Mouse (Mus musculus) adrenal gland, postnatal 25 days (tissue): ENCODE results near the gene Sox5. TPM values are rescaled to one million over a fixed set of nuclear protein-coding genes. Genes with fewer than 3 reads are reported as not detected.

Source experiments
- DNase-seq: peaks from one replicate; pipeline ENCODE4 v3.0.0; 2021; ENCODE audit warnings: mixed read lengths
- total RNA-seq: library from RNA; stranded (reverse); gene quantifications from 2 replicates; pipeline ENCODE4 v1.2.3, GENCODE M21; 2021

The Sox5 gene
- total RNA-seq, 1 experiment from 2014 or later: 10.8 TPM

DNA sequence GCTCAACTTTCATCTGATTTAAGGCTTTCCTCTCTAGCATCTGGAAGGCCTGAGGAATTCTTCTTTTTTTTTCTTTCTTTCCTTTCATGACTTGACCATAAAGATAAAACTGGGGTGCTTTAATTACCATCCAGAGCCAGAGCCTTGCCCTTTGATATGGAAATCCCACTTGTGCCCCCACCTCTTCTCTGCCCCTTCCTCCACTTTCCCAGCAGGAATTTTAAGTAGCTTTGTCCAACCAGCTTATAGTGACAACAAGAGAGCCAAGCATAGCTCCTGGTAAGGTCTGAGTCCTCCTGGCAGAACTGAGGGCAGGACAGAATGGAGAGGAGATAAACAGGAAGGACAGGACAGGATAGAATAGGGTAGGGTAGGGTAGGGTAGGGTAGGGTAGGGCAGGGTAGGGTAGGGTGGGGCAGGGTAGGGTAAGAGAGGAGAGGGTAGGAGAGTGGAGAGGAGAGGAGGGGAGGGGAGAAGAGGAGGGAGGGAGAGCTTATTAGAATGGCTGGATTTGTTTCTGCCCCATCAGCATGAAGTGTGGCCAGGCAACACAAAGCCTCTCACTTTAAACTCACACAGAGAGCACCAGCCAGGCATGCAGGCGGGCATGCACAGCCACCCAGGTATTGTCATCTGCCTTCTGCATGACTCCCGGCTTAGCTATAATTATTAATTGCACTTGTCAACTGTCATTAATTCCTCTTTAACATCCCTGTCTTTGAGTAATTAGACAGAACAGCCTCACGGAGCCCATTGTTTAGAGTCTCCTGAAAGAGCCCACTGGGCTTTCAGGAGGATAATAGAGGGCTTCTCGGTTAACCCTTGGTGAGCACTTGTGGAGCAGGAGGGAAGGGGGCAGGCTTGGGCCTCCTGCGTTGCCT is 300.9 kb downstream of the Sox5 start:
- no peak for DNase-seq

DNA sequence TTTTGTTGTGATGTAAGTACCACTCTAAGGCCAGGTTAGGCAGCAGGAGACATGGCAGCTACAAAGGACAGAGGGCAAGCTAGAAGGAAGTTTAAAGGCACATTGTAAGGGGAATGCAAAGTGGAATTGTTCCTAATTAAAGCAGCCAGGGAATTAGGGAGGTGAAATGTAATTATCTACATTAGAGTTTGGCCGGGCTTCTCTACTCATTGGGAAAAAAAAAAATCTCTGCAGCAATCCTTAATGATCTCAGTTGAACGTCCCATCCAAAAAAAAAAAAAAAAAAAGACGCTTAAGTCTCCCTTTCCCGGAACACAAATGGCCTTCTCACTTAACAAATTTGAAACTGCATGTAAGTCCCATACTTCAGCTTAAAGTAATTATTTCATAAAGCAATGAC is 301.9 kb downstream of the Sox5 start:
- no peak for DNase-seq

DNA sequence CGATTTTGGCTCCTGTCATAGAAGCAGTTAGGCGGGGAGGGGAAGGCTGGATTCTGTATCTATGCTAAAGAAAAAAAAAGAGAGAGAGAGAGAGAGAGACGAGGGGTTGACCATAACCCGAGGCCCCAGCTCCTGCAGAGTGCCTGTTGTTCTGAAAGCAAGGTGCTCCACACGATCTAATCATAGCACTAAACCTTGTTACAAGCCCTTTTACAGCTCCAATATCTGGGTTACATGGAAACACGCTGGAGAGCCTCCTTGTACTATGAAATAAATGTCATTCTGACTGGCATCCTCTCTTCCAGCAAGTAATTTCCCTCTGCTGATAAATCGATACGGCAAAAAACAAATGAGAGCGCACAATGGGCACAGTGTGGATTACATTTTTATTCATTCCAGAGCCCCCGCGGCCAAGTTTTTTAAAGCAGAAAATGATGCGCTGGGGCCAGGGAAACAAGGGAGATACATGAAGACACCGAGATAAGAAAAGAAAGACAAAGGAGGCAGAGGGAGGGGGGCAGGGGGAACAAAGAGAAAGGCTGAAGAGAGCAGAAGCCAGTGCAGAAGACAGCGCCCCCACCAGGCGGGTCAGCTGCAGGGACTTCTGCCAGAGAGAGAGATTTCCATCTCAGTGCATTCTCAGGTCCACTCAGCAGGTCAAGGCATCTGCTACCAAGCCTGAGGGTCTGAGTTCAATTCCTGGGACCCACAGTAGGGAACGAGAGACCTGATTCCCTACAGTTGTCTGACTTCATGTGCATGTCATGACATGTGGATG is 304.3 kb downstream of the Sox5 start:
- DNase-seq: no peak

DNA sequence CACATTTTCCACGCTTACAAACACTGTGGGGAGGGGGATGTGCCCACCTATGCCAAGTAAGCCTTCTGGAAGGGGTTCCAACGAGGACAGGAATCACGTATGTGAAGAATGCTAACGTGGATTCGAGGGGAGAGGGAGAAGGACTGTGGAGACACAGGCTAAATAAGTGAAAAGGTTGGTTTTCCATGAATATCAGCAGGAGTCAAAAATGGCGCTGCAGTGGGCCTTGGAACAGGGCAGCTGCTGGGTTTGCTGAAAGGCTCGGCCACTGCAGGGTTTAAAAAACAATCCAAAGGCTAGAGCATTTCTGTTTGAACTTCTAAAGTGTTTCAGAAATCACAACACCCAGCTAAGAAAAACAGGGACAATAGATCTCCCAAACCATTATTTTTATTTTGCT is 308.3 kb downstream of the Sox5 start:
- DNase-seq: no peak

DNA sequence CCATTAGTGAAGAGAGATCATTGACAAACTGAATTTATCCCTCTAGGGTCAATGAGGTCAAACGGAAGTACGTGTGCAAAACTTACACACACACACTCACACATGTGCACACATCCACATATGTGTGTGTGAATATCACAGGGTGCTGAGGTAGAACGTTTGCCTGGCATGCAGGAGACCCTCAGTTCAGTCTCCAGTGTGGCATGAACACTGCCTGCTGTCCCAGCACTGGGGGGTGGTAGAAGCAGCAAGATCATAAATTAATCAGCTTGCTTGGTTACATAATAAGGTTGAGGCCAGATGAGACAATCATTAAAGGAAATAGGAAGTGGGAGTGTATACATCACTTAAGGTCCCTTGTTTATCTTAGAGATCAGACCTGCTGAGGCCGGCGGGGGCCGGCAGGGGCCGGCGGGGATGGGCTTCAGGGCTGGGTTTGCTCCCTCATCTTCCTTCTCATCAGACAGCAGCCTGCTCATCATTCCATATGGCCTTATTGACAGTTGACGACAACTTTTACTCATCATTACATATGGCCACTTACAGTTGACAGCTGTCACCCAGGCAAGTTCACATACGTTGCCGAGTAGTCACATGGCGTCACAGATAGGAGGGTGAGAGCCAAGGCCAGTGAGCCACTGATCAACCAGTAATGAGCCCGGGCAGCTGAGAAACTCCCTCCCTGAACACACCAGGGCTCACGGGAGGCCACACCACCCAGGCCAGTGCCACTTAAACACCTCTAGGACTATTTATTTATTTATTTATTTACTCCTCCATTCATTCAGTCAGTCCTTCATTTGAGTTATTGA is 309.5 kb downstream of the Sox5 start:
- no peak for DNase-seq

DNA sequence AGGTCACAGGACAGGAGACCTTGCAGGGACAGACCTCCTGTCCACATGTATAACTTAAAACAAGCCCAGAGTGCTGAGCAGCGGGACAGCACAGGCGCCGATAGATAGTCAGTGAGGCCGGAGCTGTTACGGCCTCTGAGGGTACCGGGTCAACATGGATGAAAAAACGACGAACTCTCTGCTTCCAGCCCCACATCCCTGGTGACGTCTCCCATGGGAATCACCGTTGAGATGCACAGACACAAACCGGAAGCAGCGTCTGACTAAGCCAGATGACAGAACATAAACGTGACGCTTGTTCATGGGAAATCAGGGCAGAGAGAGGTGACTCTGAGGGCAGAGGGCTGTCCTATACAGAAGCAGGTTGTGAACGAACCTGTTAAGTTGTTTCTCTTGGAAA is 315.1 kb downstream of the Sox5 start:
- no peak for DNase-seq

DNA sequence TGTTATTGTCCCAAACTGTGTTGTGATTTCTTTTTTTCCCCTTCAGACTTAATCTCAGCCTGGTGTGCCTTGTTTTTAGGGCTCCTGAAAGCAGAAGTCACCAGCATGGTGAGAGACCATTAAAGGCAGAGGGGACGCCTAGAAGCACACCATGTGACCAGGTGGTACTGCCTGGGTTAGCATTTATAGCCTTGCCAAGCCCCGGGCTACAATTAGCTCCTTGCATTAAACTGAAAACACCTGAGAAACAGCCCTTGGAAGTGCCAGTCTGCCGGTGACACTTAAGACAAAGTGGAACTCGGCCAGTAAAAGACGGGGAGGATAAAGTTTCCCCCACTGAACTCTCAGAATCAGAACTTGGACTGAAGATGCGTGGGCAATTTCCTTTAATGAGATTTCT is 318.1 kb downstream of the Sox5 start:
- no peak for DNase-seq

DNA sequence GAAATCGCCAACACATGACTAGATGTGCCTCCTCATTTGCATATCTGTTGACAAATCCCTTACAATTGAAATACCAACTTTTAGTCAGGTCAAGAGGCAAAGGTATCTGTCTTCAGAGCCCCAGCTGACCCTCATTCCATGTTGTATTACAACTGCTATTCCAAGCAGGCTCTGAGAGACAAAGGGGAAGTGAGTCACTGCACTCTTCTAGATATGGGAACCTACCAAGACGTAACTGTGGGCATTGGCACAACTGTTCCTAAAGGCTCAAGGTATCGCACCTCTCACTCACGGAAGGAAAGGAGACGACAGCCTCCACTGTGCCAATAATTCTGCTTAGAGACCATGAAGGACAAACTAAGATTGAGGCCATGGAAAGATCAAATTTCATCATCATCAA is 318.5 kb downstream of the Sox5 start:
- DNase-seq: no peak

DNA sequence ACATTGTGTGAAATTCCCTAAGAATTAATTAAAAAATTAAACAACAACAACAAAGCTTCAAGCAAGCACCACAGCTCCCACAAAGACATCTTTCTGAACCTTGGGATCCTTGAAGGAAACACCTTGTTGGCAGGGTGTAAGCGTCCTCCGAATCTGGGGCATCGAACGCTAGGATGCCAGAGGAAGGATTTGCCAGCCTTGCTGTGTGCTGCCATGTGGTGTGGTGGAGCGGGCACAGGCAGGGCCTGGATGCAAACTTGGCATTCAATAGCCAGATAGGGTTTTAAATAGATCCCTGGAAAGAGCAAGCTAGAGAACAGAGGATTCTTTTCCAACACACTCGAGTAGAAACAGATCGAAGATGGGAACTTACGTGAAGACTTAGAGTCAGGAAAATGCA is 322.3 kb downstream of the Sox5 start:
- no peak for DNase-seq

DNA sequence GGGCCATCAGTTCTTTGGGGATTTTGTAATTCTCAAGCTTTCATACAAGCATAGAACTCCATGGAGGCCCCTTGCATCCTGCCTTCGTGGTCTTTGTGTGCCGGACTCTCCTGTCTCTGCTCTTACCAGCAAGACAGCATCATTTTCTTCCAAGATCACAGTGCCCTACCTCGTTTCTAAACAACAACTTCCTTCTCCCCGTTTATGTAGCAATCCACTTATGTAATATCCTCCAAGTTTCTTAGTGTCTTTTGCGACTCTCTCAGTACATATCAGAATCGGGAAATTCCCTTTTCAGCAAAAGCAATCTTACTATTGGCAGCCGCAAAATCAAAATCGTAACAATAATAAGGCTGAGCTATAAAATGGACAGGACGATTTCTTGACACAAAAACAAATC is 324.3 kb downstream of the Sox5 start:
- DNase-seq: no peak

DNA sequence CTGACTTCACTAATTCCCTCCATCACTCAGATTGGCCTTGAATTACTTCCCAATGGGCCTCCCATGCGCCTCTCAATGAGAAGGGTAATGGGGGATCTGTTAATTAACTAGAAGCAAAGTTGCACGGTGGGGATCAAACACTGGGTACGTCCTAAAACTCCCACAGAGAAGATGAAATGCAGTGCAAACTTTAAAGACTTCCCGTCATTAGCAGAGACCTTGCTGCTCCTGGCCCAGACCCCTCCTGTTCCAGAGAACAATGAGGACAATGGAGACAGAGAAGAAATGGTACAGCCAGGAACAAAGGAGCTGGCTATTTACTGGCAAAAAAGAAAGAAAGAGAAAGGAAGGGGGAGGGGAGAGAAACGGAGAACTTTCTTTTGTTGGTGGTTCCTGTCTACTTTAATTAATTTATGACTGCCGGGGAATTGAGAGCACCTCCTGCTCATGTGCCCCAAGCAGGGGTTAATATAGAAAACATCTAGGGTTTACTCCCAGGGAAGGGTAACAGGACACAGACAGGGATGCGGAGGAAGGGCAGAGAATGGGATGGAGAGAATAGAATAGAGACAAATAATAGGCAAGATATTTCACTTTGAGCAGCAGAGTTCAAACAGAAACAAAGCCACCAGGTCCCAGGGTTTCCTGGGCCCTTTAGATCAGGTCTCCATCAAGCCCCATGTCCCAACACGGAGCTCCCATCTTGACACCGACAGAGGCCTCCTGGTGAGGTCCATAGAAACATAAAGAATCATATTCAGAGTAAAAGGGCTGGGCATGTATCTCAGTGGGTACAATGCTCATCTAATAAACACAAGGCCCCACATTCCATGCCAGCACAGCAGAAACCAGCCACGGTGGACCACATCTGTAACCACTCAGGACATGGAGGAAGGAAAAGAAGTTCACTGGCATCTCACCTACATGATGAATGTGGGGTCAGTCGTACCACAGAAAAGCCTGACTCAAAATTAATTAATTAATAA is 327.2 kb downstream of the Sox5 start:
- no peak for DNase-seq

DNA sequence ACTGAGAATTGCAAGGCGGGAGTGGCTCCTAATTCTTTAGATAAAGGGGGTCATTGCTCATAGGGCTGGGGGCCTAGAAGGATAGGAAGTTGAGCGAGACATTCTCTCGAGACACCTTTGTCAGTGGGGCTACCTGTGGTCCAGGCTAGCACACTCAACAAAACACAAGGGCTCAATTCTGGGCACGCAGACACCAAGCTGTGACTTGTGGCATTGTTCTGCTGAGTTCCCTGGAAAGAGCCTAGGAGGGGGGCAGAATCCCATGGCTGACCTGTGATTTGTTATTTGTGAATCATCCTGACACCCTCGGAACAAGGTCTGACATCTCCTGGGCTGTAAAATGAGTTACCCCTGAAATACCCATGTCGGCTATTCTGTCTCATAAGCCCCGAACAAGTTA is 328.2 kb downstream of the Sox5 start:
- no peak for DNase-seq

DNA sequence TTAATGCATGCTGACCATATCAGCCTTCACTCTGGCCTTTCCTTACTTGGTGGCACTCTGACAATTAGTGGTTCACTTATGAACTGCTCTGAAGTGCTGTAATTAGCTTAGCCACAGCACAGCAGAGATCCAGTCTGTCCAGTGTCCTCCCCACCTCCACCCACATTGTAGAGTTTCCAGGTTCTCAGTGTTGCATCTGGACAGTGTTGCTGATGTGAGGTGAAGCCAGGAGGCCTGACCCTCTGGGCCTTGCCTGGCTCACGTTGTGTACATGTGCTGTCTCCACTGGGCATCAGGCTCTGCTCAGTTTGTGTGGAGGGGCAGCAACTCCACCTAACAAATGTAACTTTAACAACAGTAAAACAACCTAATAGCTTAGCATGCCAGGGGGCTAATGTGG is 328.6 kb downstream of the Sox5 start:
- no peak for DNase-seq

DNA sequence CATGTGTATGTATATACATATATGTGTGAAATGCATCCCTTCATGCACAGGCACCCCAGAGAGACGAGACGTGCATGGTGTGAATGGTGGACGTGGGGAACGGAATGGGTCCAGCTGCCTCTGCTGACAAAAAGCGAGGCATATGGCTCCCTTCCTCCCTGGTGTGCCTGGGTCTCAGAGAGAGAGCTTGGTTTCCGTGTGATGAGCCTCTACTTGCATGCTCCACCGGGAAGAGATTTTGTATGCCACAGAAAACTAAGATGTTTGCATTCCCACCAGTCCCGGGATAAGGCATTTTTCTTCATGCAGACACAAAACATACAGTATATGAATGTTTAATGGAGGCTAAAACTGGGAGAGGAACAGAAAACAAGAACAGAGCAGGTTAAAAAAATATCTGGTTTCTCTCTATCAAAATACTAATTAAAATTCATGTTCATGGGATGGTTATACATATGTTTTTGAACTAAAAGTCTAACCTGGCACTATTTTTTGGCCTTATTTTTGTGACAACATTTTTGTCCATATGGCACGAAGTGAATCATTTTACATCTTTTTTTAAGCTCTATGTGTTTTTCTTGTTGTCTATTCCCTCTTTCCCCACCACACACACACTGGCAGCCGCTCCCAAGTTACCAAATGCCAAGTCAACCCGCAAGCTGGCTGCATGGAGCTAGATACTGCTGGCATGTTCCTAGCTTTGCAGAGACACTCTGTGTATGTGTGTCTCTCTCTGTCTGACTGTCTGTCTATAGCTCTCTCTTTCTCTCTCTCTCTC is 329.4 kb downstream of the Sox5 start:
- no peak for DNase-seq

DNA sequence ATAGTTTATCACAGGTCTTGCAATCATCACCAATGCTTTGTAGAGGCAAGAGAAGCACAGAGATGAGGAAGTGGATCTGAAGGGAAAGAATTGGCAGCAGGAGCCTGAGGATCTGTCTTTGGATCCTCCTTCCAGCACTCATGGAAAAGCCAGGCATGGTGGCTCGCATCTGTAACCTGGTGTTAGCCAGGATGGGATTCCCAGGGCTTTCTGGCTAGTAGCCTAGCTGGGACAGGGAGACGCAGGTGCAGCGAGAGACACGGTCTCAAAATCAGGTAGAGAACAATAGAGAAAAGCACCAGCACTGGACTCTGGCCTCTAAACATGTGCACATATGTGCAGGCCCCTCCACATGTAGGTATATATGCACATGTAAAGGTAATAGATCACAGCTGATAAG is 330.1 kb downstream of the Sox5 start:
- DNase-seq: no peak

DNA sequence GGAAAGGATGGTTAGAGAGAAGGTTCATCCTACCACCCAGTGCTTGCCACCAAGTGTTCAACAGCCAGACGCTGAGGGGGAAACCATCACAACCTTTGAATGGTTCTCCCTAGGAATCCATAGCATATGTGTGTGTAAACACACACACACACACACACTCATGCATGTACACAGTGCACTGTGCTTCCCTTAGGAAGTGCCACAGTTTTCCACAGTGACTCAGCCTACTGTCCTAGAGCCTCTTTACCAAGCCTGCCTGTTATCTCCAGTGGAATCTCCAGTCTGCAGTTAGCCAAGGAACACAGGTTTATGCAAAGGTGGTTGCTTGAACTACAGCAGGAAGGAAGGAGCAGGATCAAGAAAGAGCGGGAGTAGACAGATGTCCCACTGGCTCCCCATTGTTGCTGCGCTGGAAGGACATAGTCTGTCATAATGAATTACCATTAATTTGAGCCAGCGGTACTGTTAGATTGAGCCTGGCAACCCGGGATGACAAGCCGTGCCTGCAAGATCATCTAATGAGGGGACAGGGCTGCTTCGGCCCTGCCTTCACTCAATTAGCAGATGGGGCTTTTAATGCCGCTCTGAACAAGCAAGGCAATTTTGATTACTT is 335.9 kb downstream of the Sox5 start:
- no peak for DNase-seq

DNA sequence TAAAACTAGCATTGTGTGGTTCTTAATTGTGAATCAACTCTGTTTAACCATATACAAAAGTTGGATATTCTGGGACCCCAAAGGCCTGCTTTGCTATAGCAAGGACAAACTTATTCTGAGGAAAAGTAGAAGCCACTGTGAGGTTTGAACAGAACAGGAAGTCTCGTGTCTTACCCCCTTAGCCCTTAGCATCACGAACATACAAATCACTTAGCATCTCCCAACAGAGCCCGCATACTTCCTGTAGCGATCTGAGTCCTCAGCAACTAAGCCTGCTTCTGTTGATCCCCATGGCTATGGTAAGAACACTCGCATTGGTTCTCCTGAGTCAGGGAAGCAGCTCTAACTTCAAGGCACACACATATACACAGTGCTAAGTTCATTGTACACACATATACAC is 337.4 kb downstream of the Sox5 start:
- DNase-seq: no peak

DNA sequence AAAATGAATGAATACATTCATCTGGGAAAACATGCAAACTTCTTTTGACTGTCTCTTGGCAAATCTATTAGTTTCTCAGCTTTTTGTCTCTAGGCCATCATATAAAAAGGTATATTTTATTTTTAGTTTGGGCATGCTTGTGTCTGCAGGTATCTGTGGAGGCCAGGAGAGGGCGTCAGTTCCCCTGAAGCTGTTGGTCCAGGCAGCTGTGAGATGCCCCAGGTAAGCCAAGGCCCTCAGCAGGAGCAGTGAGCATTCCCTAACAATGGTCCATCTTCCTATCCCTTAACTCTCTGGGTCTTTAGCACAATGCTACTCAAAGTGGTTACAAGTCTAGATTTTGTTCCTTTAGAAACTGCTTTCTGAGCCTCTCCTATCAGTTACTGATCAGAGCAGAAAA is 338.1 kb downstream of the Sox5 start:
- DNase-seq: no peak

DNA sequence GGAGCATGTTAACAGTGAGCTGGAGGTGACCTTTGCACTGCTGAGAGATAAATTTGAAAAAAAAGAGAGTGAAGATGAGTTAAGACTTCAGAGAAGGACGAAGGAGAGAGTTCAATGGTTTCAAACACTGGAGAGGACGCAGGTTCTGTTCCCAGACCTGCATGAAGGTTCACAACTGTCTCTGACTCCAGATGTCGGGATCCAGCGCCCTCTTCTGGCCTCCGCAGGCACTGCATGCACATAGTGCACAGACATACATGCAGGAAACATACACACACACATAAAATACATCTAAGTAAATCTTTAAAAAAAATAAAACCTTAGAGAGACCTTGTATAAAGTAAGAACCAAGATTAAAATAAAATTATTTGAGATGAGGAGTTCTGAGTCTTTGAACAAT is 352.5 kb downstream of the Sox5 start:
- no peak for DNase-seq

DNA sequence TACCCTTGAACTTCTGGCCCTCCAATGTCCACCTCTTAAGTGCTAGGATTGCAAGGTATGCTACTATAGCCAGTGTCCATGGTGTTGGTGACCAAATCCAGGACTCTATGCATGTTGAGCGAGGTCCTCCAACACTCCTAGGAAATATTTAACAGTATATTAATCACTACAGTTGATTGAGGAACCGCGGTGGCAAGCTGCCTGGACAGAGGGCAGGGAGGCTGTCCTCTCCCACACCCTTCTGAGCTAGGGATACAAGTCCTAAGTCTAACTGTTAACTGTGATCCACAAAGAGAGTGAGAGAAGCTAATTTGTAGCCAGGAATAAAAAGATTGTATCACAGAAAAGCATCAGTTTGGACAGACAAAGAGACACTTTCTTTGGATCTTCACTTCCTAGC is 373.7 kb downstream of the Sox5 start:
- DNase-seq: no peak
